Mouse (Mus musculus): ENCODE measurements at regions not wholly inside any gene's neighbourhood (a gene's known extent, or its start where the extent isn't known, plus 50 kb on each side); places are given as distances from the start of the nearest gene placed in this dataset.

DNA sequence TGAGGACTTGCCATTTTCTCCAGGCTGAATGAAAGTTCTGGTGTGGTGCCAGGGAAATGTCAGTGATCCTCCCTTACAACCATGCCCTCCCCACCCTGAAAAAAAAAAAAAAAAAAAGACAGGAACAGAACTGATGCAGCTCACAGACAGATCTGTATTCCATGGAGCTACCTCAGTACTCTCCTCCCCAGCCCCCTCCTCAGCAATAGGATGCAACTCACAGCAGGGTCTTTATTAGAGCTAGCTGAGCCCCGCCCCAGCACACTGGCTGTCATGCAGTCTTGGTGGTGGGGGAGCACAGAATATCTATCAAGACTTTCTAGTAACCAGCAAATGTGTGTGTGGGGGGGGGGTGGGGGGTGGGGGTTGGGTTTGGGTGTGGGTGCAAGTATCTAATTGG, 1299.9 kb upstream of the Pcdh17 start:
- peak; percentile 39 for DNase-seq (ENCODE audit: low read depth)
- TF ChIP-seq CTCF (IDR thresholded peaks at IDR 0.05; ENCODE audit: borderline replicate concordance, extremely low read depth, insufficient read depth, insufficient read length) (no peak), POLR2A (IDR thresholded peaks at IDR 0.05; ENCODE audit: borderline replicate concordance, extremely low read depth, insufficient read depth, insufficient read length, poor library complexity, severe bottlenecking) (no peak)

DNA sequence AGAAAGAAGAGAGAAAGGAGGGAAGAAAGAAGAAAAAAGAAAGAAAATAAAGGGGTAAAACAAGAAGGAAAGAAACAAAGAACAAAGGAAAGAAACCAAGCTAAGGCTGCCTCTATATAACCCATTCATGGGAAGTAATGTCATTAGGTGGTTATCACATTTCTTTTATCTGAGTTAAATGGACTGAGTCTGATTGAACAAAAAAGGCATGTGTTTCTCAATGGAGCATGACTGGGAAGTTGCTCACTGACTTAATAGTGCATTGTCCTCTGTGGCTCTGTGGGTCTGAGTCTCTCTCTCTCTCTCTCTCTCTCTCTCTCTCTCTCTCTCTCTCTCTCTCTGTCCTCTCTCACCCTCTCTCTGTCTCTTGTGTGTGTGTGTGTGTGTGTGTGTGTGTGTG, 1288.5 kb upstream of the Pcdh17 start:
- peak; percentile 35 for DNase-seq (ENCODE audit: low read depth)
- no peak for TF ChIP-seq POLR2A (IDR thresholded peaks at IDR 0.05; ENCODE audit: borderline replicate concordance, extremely low read depth, insufficient read depth, insufficient read length, poor library complexity, severe bottlenecking)
- TF ChIP-seq CTCF (IDR thresholded peaks at IDR 0.05; ENCODE audit: borderline replicate concordance, extremely low read depth, insufficient read depth, insufficient read length): no peak

All from brain, embryonic 14.5 days (tissue).